Mouse (Mus musculus): ENCODE results near the gene Ube2m. TPM values are rescaled to one million over a fixed set of nuclear protein-coding genes. Genes with fewer than 3 reads are reported as not detected.
A peak's percentile ranks its signal among the peaks of the same experiment; 100 is the strongest.

The Ube2m gene
- total RNA-seq, 2 experiments from 2014 or later: 132 to 196 TPM

- no peak for ATAC-seq (replicated peaks; ENCODE audit: poor library complexity, severe bottlenecking)
These were observed 32.1 kb downstream of the Ube2m start for GRCm38 (mm10) chr7:13006011-13006410.

GRCm38 (mm10) chr7:13003380-13003779, 34.7 kb downstream of the Ube2m start:
- ATAC-seq (replicated peaks; ENCODE audit: poor library complexity, severe bottlenecking): no peak

GRCm38 (mm10) chr7:13001584-13001983, 36.5 kb downstream of the Ube2m start:
- no peak for ATAC-seq (replicated peaks; ENCODE audit: poor library complexity, severe bottlenecking)

GRCm38 (mm10) chr7:12998851-12999250, 39.2 kb downstream of the Ube2m start, which contains the start of gene Trim28:
TSS of gene Trim28 (plus strand) at chr7:12999114.
- no peak for ATAC-seq (replicated peaks; ENCODE audit: poor library complexity, severe bottlenecking)

- no peak for ATAC-seq (replicated peaks; ENCODE audit: poor library complexity, severe bottlenecking)
These were observed 40.0 kb downstream of the Ube2m start, which contains the start of gene Slc27a5 for GRCm38 (mm10) chr7:12998053-12998452. TSS of gene Slc27a5 (minus strand) at chr7:12998192.

GRCm38 (mm10) chr7:12997230-12997629, 40.8 kb downstream of the Ube2m start:
- ATAC-seq (replicated peaks; ENCODE audit: poor library complexity, severe bottlenecking): no peak

- no peak for ATAC-seq (replicated peaks; ENCODE audit: poor library complexity, severe bottlenecking)
These were observed 42.2 kb downstream of the Ube2m start for GRCm38 (mm10) chr7:12995862-12996261.

- no peak for ATAC-seq (replicated peaks; ENCODE audit: poor library complexity, severe bottlenecking)
These were observed 44.9 kb downstream of the Ube2m start for GRCm38 (mm10) chr7:12993148-12993547.

- peak; percentile 60 for ATAC-seq (replicated peaks; ENCODE audit: poor library complexity, severe bottlenecking)
These were observed 45.9 kb downstream of the Ube2m start for GRCm38 (mm10) chr7:12992222-12992621.

- ATAC-seq (replicated peaks; ENCODE audit: poor library complexity, severe bottlenecking): peak; percentile 45; the same call in 1 of the 2 replicates
These were observed 50.5 kb downstream of the Ube2m start for GRCm38 (mm10) chr7:12987409-12988189.

- ATAC-seq (replicated peaks; ENCODE audit: poor library complexity, severe bottlenecking): no peak
These were observed 51.2 kb downstream of the Ube2m start for GRCm38 (mm10) chr7:12986906-12987305.

- no peak for ATAC-seq (replicated peaks; ENCODE audit: poor library complexity, severe bottlenecking)
These were observed 52.4 kb downstream of the Ube2m start for GRCm38 (mm10) chr7:12985724-12986123.

Other genes with a start within 250 kb of the Ube2m start
- 0.26 and 3.4 TPM in 2 replicates for gene Zscan18, start 234.6 kb downstream of the Ube2m start, total RNA-seq (2014; fragmentation: Nextera tagmentation)
- gene Zscan18, start 234.6 kb downstream of the Ube2m start, total RNA-seq (2017): 1.6 and 3.3 TPM in 2 replicates
- gene Zfp329, start 219.4 kb downstream of the Ube2m start, total RNA-seq (2014; fragmentation: Nextera tagmentation): 9.1 and 16.6 TPM in 2 replicates
- gene Zfp329, start 219.4 kb downstream of the Ube2m start, total RNA-seq (2017): 6.7 and 8.3 TPM in 2 replicates
- 28.1 and 34.8 TPM in 2 replicates for gene Zfp110, start 203.5 kb downstream of the Ube2m start, total RNA-seq (2014; fragmentation: Nextera tagmentation)
- 38.2 and 45.9 TPM in 2 replicates for gene Zfp110, start 203.5 kb downstream of the Ube2m start, total RNA-seq (2017)
- 3.4 and 3.6 TPM in 2 replicates for gene Zfp128, start 157.1 kb downstream of the Ube2m start, total RNA-seq (2014; fragmentation: Nextera tagmentation)
- 2.5 and 3.1 TPM in 2 replicates for gene Zfp128, start 157.1 kb downstream of the Ube2m start, total RNA-seq (2017)
- gene Zscan22, start 140.5 kb downstream of the Ube2m start, total RNA-seq (2014; fragmentation: Nextera tagmentation): 26.6 and 32.4 TPM in 2 replicates
- 4.8 and 8.1 TPM in 2 replicates for gene Zscan22, start 140.5 kb downstream of the Ube2m start, total RNA-seq (2017)
- 2,621 and 2,837 TPM in 2 replicates for gene Rps5, start 116.0 kb downstream of the Ube2m start, total RNA-seq (2014; fragmentation: Nextera tagmentation)
- 1,142 and 1,421 TPM in 2 replicates for gene Rps5, start 116.0 kb downstream of the Ube2m start, total RNA-seq (2017)
- 0.92 and 0.95 TPM in 2 replicates for gene Rnf225, start 110.9 kb downstream of the Ube2m start, total RNA-seq (2014; fragmentation: Nextera tagmentation)
- gene Rnf225, start 110.9 kb downstream of the Ube2m start, total RNA-seq (2017): 0.26 and 0.88 TPM in 2 replicates
- 5.9 and 8.6 TPM in 2 replicates for gene Zfp324, start 72.4 kb downstream of the Ube2m start, total RNA-seq (2014; fragmentation: Nextera tagmentation)
- gene Zfp324, start 72.4 kb downstream of the Ube2m start, total RNA-seq (2017): 7.6 and 7.8 TPM in 2 replicates
- gene Zfp446, start 60.4 kb downstream of the Ube2m start, total RNA-seq (2014; fragmentation: Nextera tagmentation): 5.4 and 9.5 TPM in 2 replicates
- 3.0 and 4.0 TPM in 2 replicates for gene Zfp446, start 60.4 kb downstream of the Ube2m start, total RNA-seq (2017)
- not detected in 2 replicates for gene Slc27a5, start 40.1 kb downstream of the Ube2m start, total RNA-seq (2014; fragmentation: Nextera tagmentation)
- not detected in 2 replicates for gene Slc27a5, start 40.1 kb downstream of the Ube2m start, total RNA-seq (2017)
- gene Trim28, start 39.2 kb downstream of the Ube2m start, total RNA-seq (2014; fragmentation: Nextera tagmentation): 599 and 728 TPM in 2 replicates
- gene Trim28, start 39.2 kb downstream of the Ube2m start, total RNA-seq (2017): 489 and 493 TPM in 2 replicates
- gene Zbtb45, start 28.2 kb downstream of the Ube2m start, total RNA-seq (2014; fragmentation: Nextera tagmentation): 8.5 and 19.8 TPM in 2 replicates
- 4.9 and 11.9 TPM in 2 replicates for gene Zbtb45, start 28.2 kb downstream of the Ube2m start, total RNA-seq (2017)
- gene Chmp2a, start 3.5 kb downstream of the Ube2m start, total RNA-seq (2014; fragmentation: Nextera tagmentation): 117 and 163 TPM in 2 replicates
- 162 and 196 TPM in 2 replicates for gene Chmp2a, start 3.5 kb downstream of the Ube2m start, total RNA-seq (2017)
- 0.43 TPM in 1 of 2 replicates, not detected in the other for gene Mzf1, start 16.5 kb upstream of the Ube2m start, total RNA-seq (2014; fragmentation: Nextera tagmentation)
- 0.30 and 0.57 TPM in 2 replicates for gene Mzf1, start 16.5 kb upstream of the Ube2m start, total RNA-seq (2017)
- not detected in 2 replicates for gene Vmn1r85, start 56.9 kb upstream of the Ube2m start, total RNA-seq (2014; fragmentation: Nextera tagmentation)
- gene Vmn1r85, start 56.9 kb upstream of the Ube2m start, total RNA-seq (2017): not detected in 2 replicates
- gene Vmn1r86, start 81.6 kb upstream of the Ube2m start, total RNA-seq (2014; fragmentation: Nextera tagmentation): not detected in 2 replicates
- not detected in 2 replicates for gene Vmn1r86, start 81.6 kb upstream of the Ube2m start, total RNA-seq (2017)
- gene Vmn1r87, start 101.9 kb upstream of the Ube2m start, total RNA-seq (2014; fragmentation: Nextera tagmentation): not detected in 2 replicates
- gene Vmn1r87, start 101.9 kb upstream of the Ube2m start, total RNA-seq (2017): not detected in 2 replicates
- gene Vmn1r88, start 121.3 kb upstream of the Ube2m start, total RNA-seq (2014; fragmentation: Nextera tagmentation): 0.26 TPM in 1 of 2 replicates, not detected in the other
- gene Vmn1r88, start 121.3 kb upstream of the Ube2m start, total RNA-seq (2017): not detected in 2 replicates
- gene Vmn1r89, start 174.7 kb upstream of the Ube2m start, total RNA-seq (2014; fragmentation: Nextera tagmentation): not detected in 2 replicates
- gene Vmn1r89, start 174.7 kb upstream of the Ube2m start, total RNA-seq (2017): not detected in 2 replicates
- gene Lig1, start 239.0 kb upstream of the Ube2m start, total RNA-seq (2014; fragmentation: Nextera tagmentation): 152 and 196 TPM in 2 replicates
- gene Lig1, start 239.0 kb upstream of the Ube2m start, total RNA-seq (2017): 70.0 and 89.5 TPM in 2 replicates
- gene Zswim9, start 240.4 kb upstream of the Ube2m start, total RNA-seq (2014; fragmentation: Nextera tagmentation): 3.4 and 5.8 TPM in 2 replicates
- gene Zswim9, start 240.4 kb upstream of the Ube2m start, total RNA-seq (2017): 1.9 and 3.8 TPM in 2 replicates